Mouse (Mus musculus) layer of hippocampus, adult 9-11 months (tissue): ENCODE data around the gene Nwd1.

Source experiments
- DNase-seq: peaks from one replicate; pipeline ENCODE4 v3.0.0; 2022

The Nwd1 gene

DNA sequence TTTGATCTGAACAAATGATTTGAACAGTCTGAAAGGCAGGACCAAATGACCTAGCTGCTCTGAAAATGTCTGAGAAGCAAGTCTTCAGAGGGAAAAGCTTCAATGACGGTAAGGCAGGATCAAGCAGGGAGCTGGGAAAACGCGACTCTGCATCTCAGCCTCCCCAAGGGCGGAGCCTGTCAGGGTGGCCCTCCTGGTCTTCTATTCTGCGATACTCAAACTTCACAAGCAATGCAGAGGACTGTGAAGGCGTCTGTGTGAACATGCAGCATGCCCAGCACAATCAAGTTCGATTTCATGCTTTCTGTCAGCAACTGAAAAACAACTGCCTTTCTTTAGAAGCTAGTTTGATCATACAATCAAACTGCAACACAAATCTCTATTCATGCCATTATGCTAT lies 120.3 kb downstream of the Nwd1 start:
- no peak for DNase-seq
